Mouse (Mus musculus): ENCODE data around the gene 4932415D10Rik.

Gene 4932415D10Rik

DNA sequence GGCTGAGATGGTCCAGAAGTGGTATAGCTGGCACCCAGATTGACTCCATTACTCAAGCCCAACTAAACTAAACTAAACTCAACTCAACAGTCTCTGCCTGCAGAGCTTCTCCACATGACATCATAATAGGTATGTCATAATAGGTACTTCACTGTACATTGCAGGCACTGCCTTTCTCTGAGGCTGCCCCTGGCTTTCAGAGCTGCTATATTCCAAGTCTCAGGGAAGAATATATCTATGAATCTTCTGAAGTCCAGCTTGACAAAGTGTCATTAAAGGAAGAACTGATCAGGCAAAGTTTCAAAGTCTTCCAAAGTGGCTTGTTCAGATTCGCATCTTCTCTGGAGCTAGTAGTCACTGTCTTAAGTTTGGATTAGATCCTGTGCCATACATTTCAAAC lies at the start of gene 4932415D10Rik:
4932415D10Rik (minus strand) TSS at position 101 of the 400 bp plus-strand sequence.
- in situ Hi-C loops (cut with MboI, MseI), result no loop called here

GRCm38 (mm10) chr10:82361911-82362310 lies 45.5 kb upstream of the 4932415D10Rik start:
- in situ Hi-C loops (cut with MboI, MseI), result no loop called here

GRCm38 (mm10) chr10:82355401-82355800 lies 39.0 kb upstream of the 4932415D10Rik start:
- in situ Hi-C loops (cut with MboI, MseI), result loop anchor here (5.0 to 10.0 kb wide), 2 partner anchors 113 to 249 kb away; partner anchors contain the start of gene Zfp938

- in situ Hi-C loops (cut with MboI, MseI), result loop anchor here (5.0 to 10.0 kb wide), 2 partner anchors 112 to 250 kb away; partner anchors contain the start of gene Zfp938
These were observed 38.0 kb upstream of the 4932415D10Rik start, which contains the start of gene Gm4924 for GRCm38 (mm10) chr10:82354083-82355010. Gene Gm4924, plus strand, starts transcription at chr10:82354255.

DNA sequence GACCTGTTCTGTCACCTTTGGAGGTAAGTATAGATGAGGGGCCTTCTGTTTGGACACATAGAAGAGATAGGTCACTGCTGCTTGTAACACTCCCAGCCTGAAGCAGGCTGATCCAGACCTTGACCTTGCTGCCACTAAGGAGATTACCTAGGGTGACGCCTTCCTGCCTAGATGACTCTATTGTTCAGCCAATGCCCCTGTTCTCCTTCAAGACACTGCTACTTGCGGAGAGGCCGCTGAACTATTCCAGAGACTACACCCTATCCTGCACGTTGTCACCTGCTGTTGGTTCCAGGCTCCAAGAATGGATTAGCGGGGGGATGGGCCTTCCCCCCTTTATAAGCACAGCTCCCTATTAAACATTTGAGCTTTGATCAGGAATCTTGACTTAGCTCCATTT lies 13.4 kb upstream of the 4932415D10Rik start:
- in situ Hi-C loops (cut with MboI, MseI), result no loop called here

- in situ Hi-C loops (cut with MboI, MseI), result no loop called here
These were observed 3.8 kb upstream of the 4932415D10Rik start for GRCm38 (mm10) chr10:82320134-82320533.

DNA sequence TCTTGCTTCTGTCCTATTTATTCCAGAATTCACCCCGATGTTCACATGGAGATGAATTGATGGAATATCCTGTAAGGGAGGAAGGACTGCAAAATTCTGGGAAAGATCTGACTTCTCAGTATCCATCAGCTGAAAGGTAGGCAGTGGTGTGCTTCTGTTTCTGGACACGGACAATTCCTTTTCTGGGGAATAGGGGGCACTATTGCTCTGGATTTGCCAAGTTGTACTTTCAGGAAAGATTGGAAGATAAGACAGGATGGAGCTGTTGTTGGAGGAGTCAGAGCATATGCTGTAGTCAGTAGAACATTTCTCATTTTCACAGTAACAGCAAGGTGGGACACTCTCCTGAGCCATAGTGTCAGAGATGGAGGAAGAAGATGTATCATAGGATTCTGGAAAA lies 19.9 kb downstream of the 4932415D10Rik start:
- in situ Hi-C loops (cut with MboI, MseI), result no loop called here

DNA sequence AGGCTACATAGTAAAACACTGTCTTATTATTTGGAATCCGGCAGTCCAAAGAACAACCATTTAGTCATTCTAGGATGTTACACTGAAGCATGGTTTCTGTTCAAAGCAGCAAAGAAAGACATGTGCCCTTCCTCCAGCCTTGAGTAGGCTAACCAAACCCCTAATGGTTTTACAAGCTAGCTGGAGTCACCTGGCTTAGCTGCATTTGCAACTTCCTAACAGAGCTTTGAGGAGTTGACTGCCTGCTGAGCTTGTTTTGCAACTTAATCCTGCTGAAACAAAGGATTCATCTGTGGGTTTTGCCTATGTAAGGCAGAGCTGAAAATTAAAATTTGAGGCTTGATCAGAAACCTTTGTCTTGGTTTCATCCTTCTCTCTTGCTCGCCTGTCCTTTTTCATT lies 59.1 kb downstream of the 4932415D10Rik start:
- in situ Hi-C loops (cut with MboI, MseI), result no loop called here

DNA sequence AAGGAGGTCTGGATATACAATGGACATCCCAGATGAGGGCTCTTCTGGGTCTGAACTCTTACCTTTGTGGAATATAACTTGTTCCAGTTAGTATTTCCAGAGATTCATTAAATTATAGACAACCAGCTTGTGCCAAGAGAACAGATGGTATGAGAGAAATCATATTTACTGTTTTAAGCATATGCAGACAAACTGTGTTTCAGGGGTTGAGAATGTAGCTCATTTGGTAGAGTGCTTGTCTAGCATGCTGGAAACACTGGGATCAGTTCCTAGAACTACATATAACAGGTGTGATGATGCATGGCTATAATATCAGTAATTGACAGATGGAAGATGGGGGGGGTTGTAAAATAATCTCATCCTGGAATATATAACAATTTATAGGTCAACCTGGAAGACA lies 71.4 kb downstream of the 4932415D10Rik start:
- in situ Hi-C loops (cut with MboI, MseI), result loop anchor here (10.0 kb wide), 1 partner anchor 370 kb away; no protein-coding TSS in a partner anchor

DNA sequence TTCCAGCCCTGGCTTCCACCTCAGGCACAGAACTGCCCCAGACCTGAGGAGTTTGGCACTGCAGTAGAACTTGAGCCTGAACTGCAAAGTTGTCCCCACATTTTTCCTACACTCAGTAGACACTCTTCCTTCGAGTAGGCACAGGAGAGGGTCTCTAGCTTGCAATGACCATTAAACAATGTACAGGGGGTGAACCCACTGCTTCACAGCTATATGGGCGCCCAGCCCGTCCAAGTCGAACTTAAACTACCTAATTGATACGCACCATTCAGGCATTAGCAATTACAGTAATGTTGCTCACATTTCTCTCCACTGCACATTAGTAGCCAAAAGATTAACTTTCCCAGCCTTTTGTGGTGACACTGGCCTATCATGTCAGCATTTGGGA lies 75.0 kb downstream of the 4932415D10Rik start:
- in situ Hi-C loops (cut with MboI, MseI), result loop anchor here (5.0 to 10.0 kb wide), 2 partner anchors 116 to 373 kb away; no protein-coding TSS in a partner anchor

DNA sequence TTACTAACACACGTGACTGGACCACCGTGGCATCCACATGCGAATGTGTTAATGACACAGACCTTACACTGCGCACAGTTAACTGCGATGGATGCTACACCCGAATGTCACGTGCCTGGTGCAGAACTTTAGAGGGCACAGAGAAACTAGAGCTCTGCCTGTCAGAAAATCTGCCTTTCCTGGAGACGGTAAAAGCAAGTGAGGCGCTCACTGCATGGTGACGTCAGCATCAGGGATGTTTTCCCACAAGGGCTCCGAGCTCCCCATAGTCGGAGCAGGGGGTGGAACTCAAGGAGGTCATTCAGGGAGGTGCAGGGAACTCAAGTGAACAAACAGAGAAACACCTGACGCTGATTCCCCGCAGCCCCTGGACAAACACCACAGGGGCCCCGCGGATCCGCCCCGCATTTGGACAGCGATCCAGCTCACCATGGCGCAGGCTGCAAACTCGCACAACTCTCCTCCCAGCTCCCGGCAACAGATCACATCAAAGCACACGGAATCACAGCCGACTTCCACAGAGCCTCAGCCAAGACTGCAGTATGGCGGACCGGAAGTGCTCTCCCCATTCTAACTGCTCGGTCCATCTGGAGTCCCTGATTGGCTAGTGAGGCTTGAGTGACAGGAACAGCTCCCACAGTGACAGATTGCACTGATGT lies 75.5 kb downstream of the 4932415D10Rik start, which contains the start of gene Zfp938:
Zfp938 (minus strand) TSS at position 539 of the 659 bp plus-strand sequence.
- in situ Hi-C loops (cut with MboI, MseI), result loop anchor here (5.0 to 10.0 kb wide), 2 partner anchors 116 to 374 kb away; no protein-coding TSS in a partner anchor
